Mouse (Mus musculus) liver, adult 2 months (tissue): ENCODE results near the gene Hs6st3.

Experiments
- CTCF ChIP-seq: fragments of 200-500 bp; IDR thresholded peaks from 2 replicates; pipeline ENCODE4 v1.5.1; 2011; ENCODE audit warnings: low read depth, low read length, control low read depth
- POLR2A ChIP-seq: fragments of 200-500 bp; IDR thresholded peaks from 2 replicates; pipeline ENCODE4 v1.6.1; 2011; ENCODE audit warnings: low read length, control low read depth; ENCODE audit not compliant: insufficient read depth; ENCODE audit errors: extremely low read depth

- TF ChIP-seq CTCF (no peak), POLR2A (no peak)
Observed at GRCm38 (mm10) chr14:119779982-119780588, 641.9 kb downstream of the Hs6st3 start.
